Mouse (Mus musculus) neutrophil, adult 5-6 weeks (primary cell): ENCODE measurements around the gene Fam129a. TPM values are rescaled to one million over a fixed set of nuclear protein-coding genes. Genes with fewer than 3 reads are reported as not detected.

ENCODE experiments used
- ATAC-seq: fragments of 151-379, 151-347 bp; 2 replicates; pipeline ENCODE4 v1.8.0; 2017; ENCODE audit warnings: mild to moderate bottlenecking, moderate TSS enrichment; ENCODE audit not compliant: insufficient number of reproducible peaks, poor library complexity, low FRiP score, severe bottlenecking; ENCODE audit errors: extremely low read depth
- total RNA-seq: library from RNA; stranded (forward); fragments of 200-1000 nt; gene quantifications from 2 replicates; pipeline ENCODE4 v1.2.3, GENCODE M21; 2017

Fam129a gene
- total RNA-seq, 1 experiment from 2014 or later: 130 TPM

GRCm38 (mm10) chr1:151658291-151658830 is 87.4 kb downstream of the Fam129a start:
- no peak for ATAC-seq

DNA sequence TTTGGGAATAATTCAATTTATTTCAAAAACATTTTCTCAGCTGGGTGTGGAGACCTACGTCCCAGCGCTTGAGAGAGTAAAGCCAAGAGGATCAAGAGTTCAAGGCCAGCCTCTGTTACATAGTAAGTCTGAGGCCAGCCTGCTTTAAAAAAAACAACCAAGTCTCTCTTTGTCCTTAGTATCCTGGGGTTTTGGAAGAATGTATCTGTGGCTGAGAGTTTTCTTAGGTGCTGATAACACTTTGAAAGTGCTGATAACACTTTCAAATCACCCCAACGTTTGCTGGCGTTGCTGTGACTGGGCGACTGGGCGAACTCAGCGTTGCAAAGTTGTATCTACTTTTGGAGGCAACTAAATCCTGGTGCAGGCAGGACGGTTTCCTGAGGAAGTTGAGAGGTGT is 88.7 kb downstream of the Fam129a start:
- no peak for ATAC-seq

DNA sequence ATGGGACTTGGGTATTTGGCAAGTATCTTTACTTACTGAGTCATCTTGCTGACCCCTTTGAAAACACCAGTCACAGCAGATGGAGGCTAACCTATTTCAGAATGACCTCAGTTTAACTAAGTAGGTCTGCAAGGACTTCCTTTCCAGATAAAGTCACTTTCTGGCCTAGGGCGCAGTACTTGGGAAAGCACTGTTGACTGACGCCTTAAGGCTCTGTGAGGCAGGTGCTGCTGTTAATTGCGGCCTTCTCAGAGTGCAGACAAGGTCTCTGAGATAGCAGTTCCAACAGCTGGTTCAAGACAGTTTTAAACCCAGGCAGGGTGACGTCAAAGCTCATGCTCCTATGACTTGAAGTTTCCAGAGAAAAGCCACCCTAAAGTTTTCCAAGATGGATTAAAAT is 89.3 kb downstream of the Fam129a start:
- ATAC-seq: no peak

- no peak for ATAC-seq
These were observed 89.9 kb downstream of the Fam129a start for GRCm38 (mm10) chr1:151660883-151661282.

- ATAC-seq: no peak
These were observed 90.9 kb downstream of the Fam129a start for GRCm38 (mm10) chr1:151661684-151662439.

GRCm38 (mm10) chr1:151662958-151663357 is 92.0 kb downstream of the Fam129a start:
- ATAC-seq: no peak

GRCm38 (mm10) chr1:151664384-151664783 is 93.4 kb downstream of the Fam129a start:
- no peak for ATAC-seq

DNA sequence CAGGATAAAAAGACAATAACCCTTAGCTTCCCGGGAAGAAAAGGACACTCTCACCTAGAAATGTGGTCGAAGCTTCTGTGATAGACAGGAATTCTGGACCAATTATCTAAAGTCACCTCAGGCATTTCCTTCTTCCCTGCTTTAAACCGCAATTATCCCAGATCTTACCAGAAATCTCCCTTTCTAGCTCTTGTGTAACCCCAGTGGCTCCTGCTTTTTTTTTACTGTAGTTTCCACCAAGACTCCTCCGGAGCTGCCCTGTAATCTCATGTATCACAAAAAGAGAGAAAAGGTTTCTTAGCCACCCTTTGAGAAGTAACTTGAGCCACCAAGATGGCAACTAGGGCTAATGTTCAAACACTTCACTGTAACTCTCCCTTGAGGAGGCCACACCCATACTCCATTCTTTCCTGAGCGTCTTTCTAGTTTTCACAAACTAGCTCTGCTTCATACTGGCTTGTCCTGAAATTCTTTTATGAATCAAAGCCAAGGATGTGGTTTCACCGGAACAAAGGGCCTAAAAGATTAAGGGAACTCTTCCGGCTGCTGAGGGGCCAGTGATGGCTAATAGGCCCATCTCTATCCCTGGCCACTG is 93.9 kb downstream of the Fam129a start:
- no peak for ATAC-seq

GRCm38 (mm10) chr1:151667351-151668074 is 96.5 kb downstream of the Fam129a start:
- no peak for ATAC-seq

GRCm38 (mm10) chr1:151670006-151670591 is 99.1 kb downstream of the Fam129a start:
- ATAC-seq: peak; percentile 44; the same call in 1 of the 2 replicates

DNA sequence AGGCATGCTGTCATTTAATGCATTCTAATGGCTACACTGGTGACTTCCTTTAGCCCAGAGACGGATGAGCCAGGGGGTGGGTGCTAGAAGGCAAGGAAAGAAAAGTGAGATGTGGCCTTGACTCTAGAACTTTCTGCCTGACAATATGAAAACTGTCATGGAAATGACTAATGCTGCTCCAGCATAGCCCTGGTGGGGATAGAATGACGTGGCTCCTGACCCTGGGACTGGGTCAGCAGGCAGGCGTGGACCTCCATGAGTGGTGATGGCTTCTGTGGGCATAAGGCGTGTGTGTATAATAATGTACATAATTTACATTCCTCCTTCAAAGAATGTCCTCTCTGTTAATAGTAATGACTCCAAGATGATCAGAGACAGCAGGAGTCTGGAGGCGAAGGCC is 104.7 kb downstream of the Fam129a start:
- no peak for ATAC-seq

DNA sequence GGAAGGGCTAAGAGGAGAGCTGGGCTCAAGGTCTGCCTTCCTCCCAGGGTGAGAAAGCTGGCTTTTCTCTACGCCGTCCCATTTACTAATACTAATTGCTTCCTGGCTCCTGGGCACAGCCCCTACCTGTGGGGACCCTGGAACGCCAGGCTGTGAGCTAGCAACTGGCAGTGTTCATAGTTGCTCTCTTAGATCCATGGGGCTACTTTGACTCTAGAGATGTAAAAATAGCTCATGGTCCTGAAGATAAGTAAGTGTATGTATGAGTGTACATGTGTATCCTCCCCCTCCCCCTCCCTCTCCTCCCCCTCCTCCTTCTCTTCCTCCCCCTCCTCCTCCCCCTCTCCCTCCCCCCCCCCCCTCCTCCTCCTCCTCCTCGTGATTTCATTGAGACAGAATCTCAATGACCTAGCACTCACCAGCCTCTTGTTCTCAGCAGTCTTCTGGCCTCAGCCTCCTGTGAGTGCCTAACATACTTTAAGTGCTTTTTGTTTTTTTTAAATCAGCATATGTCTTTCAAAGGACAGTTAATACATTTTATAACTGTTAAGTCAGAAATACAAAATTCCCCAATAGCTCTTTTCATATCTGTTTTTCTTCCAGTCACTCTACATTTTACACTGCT is 106.3 kb downstream of the Fam129a start:
- ATAC-seq: no peak

GRCm38 (mm10) chr1:151677975-151678374 is 107.0 kb downstream of the Fam129a start:
- no peak for ATAC-seq

- no peak for ATAC-seq
These were observed 108.2 kb downstream of the Fam129a start for GRCm38 (mm10) chr1:151679153-151679552.

DNA sequence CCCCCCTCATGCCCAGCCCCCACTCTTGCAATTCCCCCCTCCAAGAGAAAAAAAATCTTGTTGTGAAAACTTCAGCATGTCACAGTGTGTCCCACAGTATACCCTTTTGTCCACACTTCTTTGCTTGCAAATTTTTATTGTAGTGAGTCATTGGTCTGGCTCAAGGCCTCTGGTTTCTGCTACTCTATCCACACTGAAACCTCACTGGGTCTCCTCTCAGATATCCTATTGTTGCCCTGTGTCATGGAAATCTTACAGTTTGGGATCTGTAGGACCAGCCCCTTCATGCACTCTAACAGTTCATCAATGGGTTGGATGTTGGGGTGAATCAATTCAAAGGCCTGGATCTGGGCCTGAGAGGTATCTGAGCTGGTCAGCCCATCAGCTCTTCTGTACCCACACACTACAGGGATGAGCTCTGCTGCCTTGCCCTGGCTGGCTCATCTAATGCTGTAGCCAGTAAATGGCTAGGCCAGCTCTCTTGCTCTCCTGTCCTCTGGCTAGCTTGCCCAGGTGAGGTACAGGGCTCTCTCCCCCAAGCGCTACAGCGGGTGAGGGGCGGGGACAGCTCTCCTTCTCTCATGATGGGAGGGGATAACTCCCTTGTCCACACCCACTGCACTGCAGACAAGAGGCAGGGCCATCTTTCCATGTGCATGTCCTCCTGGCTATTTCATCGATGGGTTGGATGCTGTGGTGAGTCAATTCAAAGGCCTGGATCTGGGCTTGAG is 109.1 kb downstream of the Fam129a start:
- no peak for ATAC-seq

DNA sequence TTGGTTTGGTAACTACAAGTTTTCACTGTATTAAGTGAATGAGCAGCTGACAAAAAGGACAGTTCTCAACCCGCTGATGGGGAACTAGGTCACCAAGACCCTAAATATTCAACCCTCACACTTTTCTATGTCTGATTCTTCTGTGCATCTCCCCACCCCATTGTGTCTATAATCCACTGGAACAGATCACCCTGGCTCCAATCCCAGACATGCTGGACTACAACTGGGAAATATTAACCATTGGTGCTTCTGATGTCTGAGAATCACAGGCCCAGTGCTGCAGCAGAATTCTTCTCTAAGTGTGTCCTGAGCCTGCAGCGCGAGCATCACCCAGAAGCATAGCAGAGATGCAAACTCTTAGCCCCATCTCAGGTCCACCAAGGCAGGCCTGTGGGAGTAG is 110.0 kb downstream of the Fam129a start:
- no peak for ATAC-seq

- ATAC-seq: peak; percentile 33; the same call in 1 of the 2 replicates
These were observed 111.9 kb downstream of the Fam129a start for GRCm38 (mm10) chr1:151682896-151683295.

DNA sequence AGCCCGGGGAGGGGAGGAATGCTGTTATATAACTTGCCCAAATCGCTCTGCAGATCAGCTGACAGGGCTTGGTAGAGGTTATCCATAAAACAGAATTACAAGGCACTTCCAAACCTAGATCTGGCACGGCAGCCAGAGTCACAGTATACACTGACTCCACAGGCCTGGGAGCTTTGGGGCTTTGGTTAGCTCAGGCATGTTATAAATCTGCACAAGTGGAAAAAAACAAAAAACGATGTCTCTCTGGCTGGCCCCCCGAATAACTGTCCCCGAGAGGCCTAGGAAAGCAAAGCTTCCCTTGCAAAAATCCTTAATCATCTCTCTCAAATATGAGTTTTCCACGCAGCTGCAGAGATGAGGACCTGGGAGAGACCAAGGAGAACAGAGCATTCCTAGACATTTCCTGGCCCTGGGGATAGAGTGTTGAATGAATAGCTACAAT is 113.5 kb downstream of the Fam129a start:
- no peak for ATAC-seq
